ENCODE assay signal across 8 mouse cellular contexts in genomic region chr17:22423952-22424617, GRCm38 (mm10). TPM values are rescaled to one million over a fixed set of nuclear protein-coding genes. Genes with fewer than 3 reads are reported as not detected.
DNase-seq lines count a peak whose midpoint lies in the region; ATAC-seq lines count a peak whose summit lies in the region.

TSS of gene Zfp946 (plus strand) at chr17:22424222.

- DNase-seq in CD4-positive helper T cell, adult 2 months (ENCODE audit: low read depth, low spot score) = peak; percentile 74
- peak; percentile 80 for DNase-seq in liver
- DNase-seq in monocyte, adult 2 months (ENCODE audit: low read depth in 1 of 2, low spot score in 2 of 2) = peak; percentile 7 to 24
- DNase-seq in spleen, postnatal 14 days (ENCODE audit: low spot score in 2 of 2) = peak; percentile 31 to 45

- H3K27me3 ChIP-seq in heart, embryonic 12.5 days (replicated peaks) = no peaks in the 10 kb centered on the region
- no peaks in the 10 kb centered on the region for H3K27me3 ChIP-seq in kidney, embryonic 16.5 days (ENCODE audit: insufficient read depth, low read length)

- under 1% methylated on average over 29 of the region's 29 CpGs for WGBS in heart, embryonic 12.5 days
- WGBS in kidney, embryonic 16.5 days = under 1% methylated on average over 29 of the region's 29 CpGs

- no peaks in the 10 kb centered on the region for H3K4me1 ChIP-seq in brown adipose tissue, adult 24 weeks (ENCODE audit: control insufficient read depth, insufficient read depth, insufficient read length, low read length)
- H3K4me1 ChIP-seq in heart, embryonic 12.5 days (replicated peaks) = no peaks in the 10 kb centered on the region
- peaks cover 4% of the 10 kb centered on the region; the same call in 1 of the 2 replicates for H3K4me1 ChIP-seq in kidney, embryonic 16.5 days (ENCODE audit: insufficient read depth, low read length)

- H3K27ac ChIP-seq in brown adipose tissue, adult 24 weeks (replicated peaks; ENCODE audit: low read depth, low read length) = peak within 1 kb of the TSS; percentile 74
- H3K27ac ChIP-seq in heart, embryonic 12.5 days (ENCODE audit: poor library complexity, severe bottlenecking) = peak within 1 kb of the TSS; percentile 71
- H3K27ac ChIP-seq in kidney, embryonic 16.5 days (ENCODE audit: low read length) = peak within 1 kb of the TSS; percentile 94

- peak within 1 kb of the TSS; percentile 100 for H3K4me3 ChIP-seq in brown adipose tissue, adult 24 weeks (ENCODE audit: insufficient read depth, low read depth, low read length)
- peak within 1 kb of the TSS; percentile 64 for H3K4me3 ChIP-seq in heart, embryonic 12.5 days
- H3K4me3 ChIP-seq in kidney, embryonic 16.5 days (ENCODE audit: low read length) = peak within 1 kb of the TSS; percentile 69

- no peaks in the 10 kb centered on the region for H3K36me3 ChIP-seq in heart, embryonic 12.5 days
- H3K36me3 ChIP-seq in kidney, embryonic 16.5 days (ENCODE audit: insufficient read depth, low read length) = no peaks in the 10 kb centered on the region

- peak; percentile 79 for ATAC-seq in erythroid progenitor cell, adult 5-6 weeks (replicated peaks; ENCODE audit: low FRiP score, poor library complexity, severe bottlenecking)
- peak; percentile 92 for ATAC-seq in heart, embryonic 12.5 days (ENCODE audit: insufficient number of reproducible peaks, low FRiP score)
- ATAC-seq in kidney, embryonic 16.5 days (ENCODE audit: low FRiP score, low TSS enrichment) = peak; percentile 98

- peak within 1 kb of the TSS; percentile 74 for H3K9ac ChIP-seq in heart, embryonic 12.5 days
- H3K9ac ChIP-seq in kidney, embryonic 16.5 days (replicated peaks; ENCODE audit: low read length) = peak within 1 kb of the TSS; percentile 61

- H3K9me3 ChIP-seq in heart, embryonic 12.5 days (replicated peaks) = no peaks in the 10 kb centered on the region
- H3K9me3 ChIP-seq in kidney, embryonic 16.5 days (ENCODE audit: low read length) = no peaks in the 10 kb centered on the region

- peak within 1 kb of the TSS; percentile 67 for H3K4me2 ChIP-seq in heart, embryonic 12.5 days
- H3K4me2 ChIP-seq in kidney, embryonic 16.5 days (replicated peaks; ENCODE audit: low read depth, low read length) = peak within 1 kb of the TSS; percentile 58

RNA-seq across cellular contexts. Expression of gene Zfp946, which starts in this region (rescaled TPM):
- polyA plus RNA-seq in brown adipose tissue, adult 24 weeks (2012; ENCODE audit: insufficient read depth, insufficient read length, missing spikeins) = 8.5 and 9.1 TPM in 2 replicates
- total RNA-seq in erythroid progenitor cell, adult 5-6 weeks (2015; ENCODE audit: low replicate concordance) = 2.2 and 8.4 TPM in 2 replicates
- total RNA-seq in erythroid progenitor cell, adult 5-6 weeks (2017; ENCODE audit: low replicate concordance) = 4.4 and 5.8 TPM in 2 replicates
- 10.4 and 10.6 TPM in 2 replicates for polyA plus RNA-seq in heart, embryonic 12.5 days (2016; fragmentation: Nextera tagmentation; extraction: Ambion mirVana)
- polyA plus RNA-seq in kidney, embryonic 16.5 days (2015; fragmentation: Nextera tagmentation; extraction: Ambion mirVana) = 14.9 and 15.0 TPM in 2 replicates

Comparison
In these comparisons a context has a peak if more than half of its experiments do, and no peak if none do; other contexts are left out.
1. Peak in every context shown above with its lines: DNase-seq, ATAC-seq, H3K4me3 ChIP-seq and H3K27ac ChIP-seq.
2. DNase-seq: peak in every context shown above with its lines; median percentile 80 in liver; 74 in CD4-positive helper T cell, adult 2 months; 38 in spleen, postnatal 14 days; 16 in monocyte, adult 2 months.